Mouse (Mus musculus) cerebellum, adult 11-12 months (tissue): ENCODE measurements at regions not wholly inside any gene's neighbourhood (a gene's known extent, or its start where the extent isn't known, plus 50 kb on each side); places are given as distances from the start of the nearest gene placed in this dataset.

ENCODE experiments used
- DNase-seq: peaks from one replicate; pipeline ENCODE4 v3.0.0; 2022

GRCm38 (mm10) chr17:51526881-51527280, 306.2 kb downstream of the Satb1 start:
- DNase-seq = no peak

GRCm38 (mm10) chr17:51526464-51526863, 306.6 kb downstream of the Satb1 start:
- DNase-seq = no peak

- no peak for DNase-seq
Measured at GRCm38 (mm10) chr17:51526021-51526420, 307.1 kb downstream of the Satb1 start.

GRCm38 (mm10) chr17:51525219-51525618, 307.9 kb downstream of the Satb1 start:
- no peak for DNase-seq

GRCm38 (mm10) chr17:51511917-51512316, 321.2 kb downstream of the Satb1 start:
- no peak for DNase-seq

GRCm38 (mm10) chr17:51500751-51501150, 321.6 kb upstream of the Tbc1d5 start:
- DNase-seq = no peak

GRCm38 (mm10) chr17:51499541-51499940, 320.4 kb upstream of the Tbc1d5 start:
- no peak for DNase-seq

GRCm38 (mm10) chr17:51495038-51495437, 315.9 kb upstream of the Tbc1d5 start:
- DNase-seq = no peak

- no peak for DNase-seq
Measured at GRCm38 (mm10) chr17:51489386-51489785, 310.2 kb upstream of the Tbc1d5 start.

GRCm38 (mm10) chr17:51487918-51488445, 308.8 kb upstream of the Tbc1d5 start:
- DNase-seq = no peak

- DNase-seq = no peak
Measured at GRCm38 (mm10) chr17:51477810-51478209, 298.7 kb upstream of the Tbc1d5 start.

- DNase-seq = no peak
Measured at GRCm38 (mm10) chr17:51477404-51477803, 298.3 kb upstream of the Tbc1d5 start.

GRCm38 (mm10) chr17:51462137-51462880, 283.2 kb upstream of the Tbc1d5 start:
- DNase-seq = no peak

- DNase-seq = no peak
Measured at GRCm38 (mm10) chr17:51461248-51461647, 282.1 kb upstream of the Tbc1d5 start.

GRCm38 (mm10) chr17:51459119-51459518, 280.0 kb upstream of the Tbc1d5 start:
- no peak for DNase-seq

GRCm38 (mm10) chr17:51415746-51416145, 236.6 kb upstream of the Tbc1d5 start:
- no peak for DNase-seq

GRCm38 (mm10) chr17:51414304-51414703, 235.2 kb upstream of the Tbc1d5 start:
- DNase-seq = no peak

GRCm38 (mm10) chr17:51413741-51414140, 234.6 kb upstream of the Tbc1d5 start:
- DNase-seq = no peak

GRCm38 (mm10) chr17:51411545-51412094, 232.5 kb upstream of the Tbc1d5 start:
- DNase-seq = no peak

- DNase-seq = no peak
Measured at GRCm38 (mm10) chr17:51408894-51409293, 229.7 kb upstream of the Tbc1d5 start.

- no peak for DNase-seq
Measured at GRCm38 (mm10) chr17:51408367-51408766, 229.2 kb upstream of the Tbc1d5 start.

GRCm38 (mm10) chr17:51407046-51407445, 227.9 kb upstream of the Tbc1d5 start:
- no peak for DNase-seq

GRCm38 (mm10) chr17:51405059-51405458, 225.9 kb upstream of the Tbc1d5 start:
- no peak for DNase-seq

GRCm38 (mm10) chr17:51397973-51398372, 218.8 kb upstream of the Tbc1d5 start:
- DNase-seq = no peak
